Mouse (Mus musculus) thymus, adult 2 months (tissue): Measurements from ENCODE around the gene Ankle1.

Experiments used
- CTCF ChIP-seq: fragments of 200-500 bp; IDR thresholded peaks from 2 replicates; pipeline ENCODE4 v1.5.1; 2012; ENCODE audit warnings: mild to moderate bottlenecking, control low read depth, low read length, moderate library complexity, borderline replicate concordance; ENCODE audit not compliant: control insufficient read depth, poor library complexity, insufficient read depth; ENCODE audit errors: extremely low read depth
- POLR2A ChIP-seq: fragments of 200-500 bp; IDR thresholded peaks from 2 replicates; pipeline ENCODE4 v1.6.1; 2012; ENCODE audit warnings: mild to moderate bottlenecking, low read length, control low read depth, moderate library complexity; ENCODE audit not compliant: control insufficient read depth, poor library complexity, insufficient read depth; ENCODE audit errors: extremely low read depth

GRCm38 (mm10) chr8:71370711-71371235, 35.0 kb upstream of the Ankle1 start:
- TF ChIP-seq CTCF (no peak), POLR2A (no peak)
